Mouse (Mus musculus): Measurements from ENCODE around the gene Prrt4. TPM values are rescaled to one million over a fixed set of nuclear protein-coding genes. Genes with fewer than 3 reads are reported as not detected.
A peak's percentile ranks its signal among the peaks of the same experiment; 100 is the strongest.

Gene Prrt4
- polyA plus RNA-seq, 1 experiment from 2014 or later = 6.1 TPM

DNA sequence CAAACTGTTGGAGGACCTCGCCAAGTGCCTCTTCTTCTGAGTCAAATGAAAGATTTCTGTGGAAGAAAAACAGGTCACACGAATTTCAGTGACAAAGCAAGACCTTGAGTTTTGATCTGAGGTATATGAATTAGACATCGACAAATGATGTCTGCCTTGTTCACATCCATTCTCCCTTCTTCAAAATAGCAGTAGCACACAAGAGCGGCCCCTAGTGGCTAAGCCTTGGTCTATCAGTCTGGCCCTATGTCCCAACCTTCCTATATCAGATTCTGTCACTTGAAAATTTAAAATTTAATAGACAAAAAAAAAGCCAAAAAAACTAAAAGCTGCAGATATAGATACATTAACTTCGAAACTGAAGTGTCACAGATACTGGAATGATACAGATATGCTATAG lies 35.8 kb downstream of the Prrt4 start:
- no peaks in the 10 kb centered on the region for H3K27me3 ChIP-seq (replicated peaks; ENCODE audit: control insufficient read depth, insufficient read depth, low read length)
- no peaks in the 10 kb centered on the region for H3K36me3 ChIP-seq (ENCODE audit: control insufficient read depth, insufficient read depth)
- no peak overlapping the region for H3K27ac ChIP-seq (ENCODE audit: low read length)
- no peaks in the 10 kb centered on the region for H3K4me1 ChIP-seq (replicated peaks; ENCODE audit: control insufficient read depth, insufficient read depth, low read length)
- WGBS = 39% methylated on average over 5 of the region's 5 CpGs
- no peaks in the 10 kb centered on the region for H3K9me3 ChIP-seq (ENCODE audit: control insufficient read depth, low read length)
- no peak overlapping the region for H3K4me2 ChIP-seq (ENCODE audit: low read length)
- no peak overlapping the region for H3K4me3 ChIP-seq (replicated peaks; ENCODE audit: low read length)
- ATAC-seq = peak; percentile 75
- H3K9ac ChIP-seq (replicated peaks; ENCODE audit: low read depth, low read length) = no peak overlapping the region

DNA sequence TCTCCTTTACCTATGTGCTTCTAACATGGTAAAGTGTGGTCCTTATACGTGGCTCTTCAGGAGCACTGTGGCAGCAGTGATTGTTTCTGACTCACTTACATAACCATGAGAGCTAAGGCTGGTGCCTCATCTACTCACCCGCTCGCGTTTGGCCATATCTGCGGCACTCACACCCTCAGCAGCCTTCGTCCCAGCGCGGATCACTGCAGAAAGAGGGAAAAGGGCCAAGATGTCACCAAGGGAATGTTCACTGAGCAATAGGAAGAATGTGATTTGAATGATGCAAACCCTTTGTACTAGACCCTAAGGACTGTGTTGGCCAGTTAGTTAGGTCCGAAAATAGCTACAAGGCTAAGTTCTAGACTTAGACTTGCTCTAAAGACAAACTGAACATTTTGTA lies 41.9 kb downstream of the Prrt4 start:
- H3K4me1 ChIP-seq (replicated peaks; ENCODE audit: control insufficient read depth, insufficient read depth, low read length) = no peaks in the 10 kb centered on the region
- no peaks in the 10 kb centered on the region for H3K9me3 ChIP-seq (ENCODE audit: control insufficient read depth, low read length)
- H3K27me3 ChIP-seq (replicated peaks; ENCODE audit: control insufficient read depth, insufficient read depth, low read length) = no peaks in the 10 kb centered on the region
- H3K4me3 ChIP-seq (replicated peaks; ENCODE audit: low read length) = no peak overlapping the region
- H3K27ac ChIP-seq (ENCODE audit: low read length) = no peak overlapping the region
- WGBS = 94% methylated on average over 9 of the region's 9 CpGs
- H3K4me2 ChIP-seq (ENCODE audit: low read length) = no peak overlapping the region
- no peak overlapping the region for H3K9ac ChIP-seq (replicated peaks; ENCODE audit: low read depth, low read length)
- no peak for ATAC-seq
- peaks cover 14% of the 10 kb centered on the region for H3K36me3 ChIP-seq (ENCODE audit: control insufficient read depth, insufficient read depth)

DNA sequence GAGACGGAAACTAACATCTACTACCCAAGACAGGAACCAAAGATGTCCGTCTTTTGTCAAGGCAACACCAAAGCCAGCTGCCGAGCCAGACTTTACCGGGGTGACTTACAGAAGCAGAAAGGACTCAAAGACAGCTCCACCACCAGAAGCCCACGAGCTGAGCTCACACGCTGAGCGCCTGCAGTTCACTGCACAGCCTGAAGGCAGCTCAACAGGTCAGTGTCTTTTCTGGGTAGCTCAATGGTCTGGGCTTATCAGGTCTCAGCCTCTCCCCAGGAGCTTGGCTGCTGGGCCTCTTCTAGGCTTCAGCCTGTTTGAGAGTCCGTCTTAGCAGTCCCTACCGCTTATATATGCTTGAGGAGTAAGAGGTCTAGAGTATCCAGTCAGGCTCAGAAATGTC lies 46.3 kb downstream of the Prrt4 start:
- Histone ChIP-seq H3K4me2 (ENCODE audit: low read length) (no peak overlapping the region), H3K36me3 (ENCODE audit: control insufficient read depth, insufficient read depth) (peaks cover 25% of the 10 kb centered on the region), H3K27ac (ENCODE audit: low read length) (no peak overlapping the region), H3K9ac (replicated peaks; ENCODE audit: low read depth, low read length) (no peak overlapping the region), H3K4me3 (replicated peaks; ENCODE audit: low read length) (no peak overlapping the region), H3K27me3 (replicated peaks; ENCODE audit: control insufficient read depth, insufficient read depth, low read length) (no peaks in the 10 kb centered on the region), H3K4me1 (replicated peaks; ENCODE audit: control insufficient read depth, insufficient read depth, low read length) (no peaks in the 10 kb centered on the region), H3K9me3 (ENCODE audit: control insufficient read depth, low read length) (no peaks in the 10 kb centered on the region)
- ATAC-seq = no peak
- 89% methylated on average over 9 of the region's 9 CpGs for WGBS

DNA sequence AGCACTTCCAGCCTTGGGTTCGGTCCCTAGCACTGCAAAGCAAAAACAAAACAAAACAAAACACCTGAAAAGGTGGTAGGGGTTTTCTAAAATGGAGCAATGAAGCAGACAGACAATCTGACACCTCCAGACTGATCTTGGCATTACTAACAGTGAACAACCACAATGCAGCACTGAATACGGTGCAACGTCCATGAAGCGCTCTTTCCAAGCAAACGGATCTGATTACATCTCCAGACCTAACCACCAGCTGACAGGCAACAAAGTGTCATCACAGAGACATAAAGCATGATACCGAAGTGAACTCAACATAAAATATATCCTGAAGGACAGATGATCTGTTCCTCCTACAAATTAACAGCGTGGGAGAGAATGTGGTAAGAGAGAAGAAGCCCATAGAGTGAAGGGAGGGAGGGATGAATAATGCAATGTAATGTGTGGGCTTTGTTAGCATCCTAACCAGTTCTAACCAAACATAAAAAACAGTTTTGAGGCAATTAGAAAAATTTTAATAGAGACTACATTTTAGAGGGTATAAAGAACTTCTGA lies 52.4 kb downstream of the Prrt4 start:
- Histone ChIP-seq H3K4me2 (ENCODE audit: low read length) (no peak overlapping the region), H3K27me3 (replicated peaks; ENCODE audit: control insufficient read depth, insufficient read depth, low read length) (no peaks in the 10 kb centered on the region), H3K36me3 (ENCODE audit: control insufficient read depth, insufficient read depth) (peaks cover 30% of the 10 kb centered on the region), H3K4me3 (replicated peaks; ENCODE audit: low read length) (no peak overlapping the region), H3K9ac (replicated peaks; ENCODE audit: low read depth, low read length) (no peak overlapping the region), H3K27ac (ENCODE audit: low read length) (no peak overlapping the region), H3K9me3 (ENCODE audit: control insufficient read depth, low read length) (no peaks in the 10 kb centered on the region), H3K4me1 (replicated peaks; ENCODE audit: control insufficient read depth, insufficient read depth, low read length) (no peaks in the 10 kb centered on the region)
- ATAC-seq = no peak
- WGBS = 94% methylated on average over 7 of the region's 7 CpGs

DNA sequence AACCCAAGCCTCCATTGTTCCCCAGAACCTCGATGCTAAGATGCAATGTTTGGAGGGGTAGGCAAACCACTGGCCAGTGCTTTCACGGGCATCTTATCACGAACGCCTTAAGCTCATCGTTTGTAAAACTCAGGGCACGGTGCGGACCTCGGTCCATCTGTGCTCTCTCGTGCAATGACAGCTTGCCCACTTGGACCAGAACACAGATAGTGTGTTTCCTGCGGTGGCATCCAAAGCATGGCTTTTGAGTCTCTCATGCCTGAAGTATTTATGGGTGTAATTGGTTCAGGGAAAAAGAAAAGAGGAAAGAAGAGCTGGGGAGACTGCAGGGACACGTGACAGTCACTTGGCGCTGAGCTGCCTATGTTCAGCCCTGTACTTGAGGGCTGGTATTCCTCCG lies 59.4 kb downstream of the Prrt4 start:
- H3K4me3 ChIP-seq (replicated peaks; ENCODE audit: low read length) = no peak overlapping the region
- no peak overlapping the region for H3K4me2 ChIP-seq (ENCODE audit: low read length)
- H3K27me3 ChIP-seq (replicated peaks; ENCODE audit: control insufficient read depth, insufficient read depth, low read length) = no peaks in the 10 kb centered on the region
- 91% methylated on average over 13 of the region's 13 CpGs for WGBS
- H3K9ac ChIP-seq (replicated peaks; ENCODE audit: low read depth, low read length) = no peak overlapping the region
- H3K9me3 ChIP-seq (ENCODE audit: control insufficient read depth, low read length) = no peaks in the 10 kb centered on the region
- ATAC-seq = no peak
- H3K36me3 ChIP-seq (ENCODE audit: control insufficient read depth, insufficient read depth) = peaks cover 9% of the 10 kb centered on the region; the same call in 1 of the 2 replicates
- no peaks in the 10 kb centered on the region for H3K4me1 ChIP-seq (replicated peaks; ENCODE audit: control insufficient read depth, insufficient read depth, low read length)
- no peak overlapping the region for H3K27ac ChIP-seq (ENCODE audit: low read length)

Small RNA genes lying within 50 kb of the gene (microRNA-seq; reads per million reads assigned to microRNA genes)
- not detected for gene Gm24303

Other genes with a start within 250 kb of the Prrt4 start
- gene Lep, start 119.4 kb downstream of the Prrt4 start, polyA plus RNA-seq (2015; fragmentation: Nextera tagmentation; extraction: Ambion mirVana) = not detected in 2 replicates
- 40.0 and 49.6 TPM in 2 replicates for gene Rbm28, start 14.6 kb downstream of the Prrt4 start, polyA plus RNA-seq (2015; fragmentation: Nextera tagmentation; extraction: Ambion mirVana)
- 63.3 and 74.5 TPM in 2 replicates for gene Impdh1, start 36.8 kb upstream of the Prrt4 start, polyA plus RNA-seq (2015; fragmentation: Nextera tagmentation; extraction: Ambion mirVana)
- 47.5 and 48.4 TPM in 2 replicates for gene Hilpda, start 92.9 kb upstream of the Prrt4 start, polyA plus RNA-seq (2015; fragmentation: Nextera tagmentation; extraction: Ambion mirVana)
- gene Fam71f2, start 100.0 kb upstream of the Prrt4 start, polyA plus RNA-seq (2015; fragmentation: Nextera tagmentation; extraction: Ambion mirVana) = 0.51 and 1.1 TPM in 2 replicates
- not detected in 2 replicates for gene Fam71f1, start 139.6 kb upstream of the Prrt4 start, polyA plus RNA-seq (2015; fragmentation: Nextera tagmentation; extraction: Ambion mirVana)
- 170 and 206 TPM in 2 replicates for gene Calu, start 168.5 kb upstream of the Prrt4 start, polyA plus RNA-seq (2015; fragmentation: Nextera tagmentation; extraction: Ambion mirVana)
- gene Opn1sw, start 208.9 kb upstream of the Prrt4 start, polyA plus RNA-seq (2015; fragmentation: Nextera tagmentation; extraction: Ambion mirVana) = 0.25 and 0.41 TPM in 2 replicates
- gene Ccdc136, start 216.7 kb upstream of the Prrt4 start, polyA plus RNA-seq (2015; fragmentation: Nextera tagmentation; extraction: Ambion mirVana) = 37.7 and 45.5 TPM in 2 replicates